Mouse (Mus musculus): ENCODE measurements around the gene Ampd1. TPM values are rescaled to one million over a fixed set of nuclear protein-coding genes. Genes with fewer than 3 reads are reported as not detected.

Ampd1 gene
- polyA plus RNA-seq, 1 experiment: not detected

GRCm38 (mm10) chr3:103142366-103142765, 68.6 kb downstream of the Ampd1 start:
- no peak for TF ChIP-seq CTCF (IDR thresholded peaks at IDR 0.05; ENCODE audit: extremely low read depth, insufficient read depth, low read length)
- no peak for TF ChIP-seq POLR2A (IDR thresholded peaks at IDR 0.05; ENCODE audit: extremely low read depth, insufficient read depth, low read length)
- Histone ChIP-seq H3K4me3 (ENCODE audit: insufficient read depth, low read length) (no peak overlapping the region), H3K27ac (ENCODE audit: insufficient read depth, low read length) (no peak overlapping the region), H3K4me1 (ENCODE audit: control insufficient read depth, insufficient read depth, low read length) (no peaks in the 10 kb centered on the region)

- TF ChIP-seq CTCF (IDR thresholded peaks at IDR 0.05; ENCODE audit: extremely low read depth, insufficient read depth, low read length) (no peak), POLR2A (IDR thresholded peaks at IDR 0.05; ENCODE audit: extremely low read depth, insufficient read depth, low read length) (no peak)
Observed at GRCm38 (mm10) chr3:103145336-103145735, 71.5 kb downstream of the Ampd1 start.

GRCm38 (mm10) chr3:103145791-103146190, 72.0 kb downstream of the Ampd1 start:
- Histone ChIP-seq H3K4me1 (ENCODE audit: control insufficient read depth, insufficient read depth, low read length) (no peaks in the 10 kb centered on the region), H3K27ac (ENCODE audit: insufficient read depth, low read length) (no peak overlapping the region), H3K4me3 (ENCODE audit: insufficient read depth, low read length) (no peak overlapping the region)
- TF ChIP-seq POLR2A (IDR thresholded peaks at IDR 0.05; ENCODE audit: extremely low read depth, insufficient read depth, low read length) (no peak), CTCF (IDR thresholded peaks at IDR 0.05; ENCODE audit: extremely low read depth, insufficient read depth, low read length) (no peak)

More at GRCm38 (mm10) chr3:103145336-103145735, 71.5 kb downstream of the Ampd1 start:
- Histone ChIP-seq H3K4me1 (ENCODE audit: control insufficient read depth, insufficient read depth, low read length) (no peaks in the 10 kb centered on the region), H3K4me3 (ENCODE audit: insufficient read depth, low read length) (no peak overlapping the region), H3K27ac (ENCODE audit: insufficient read depth, low read length) (no peak overlapping the region)

GRCm38 (mm10) chr3:103146330-103147166, 72.7 kb downstream of the Ampd1 start:
- H3K4me1 ChIP-seq (ENCODE audit: control insufficient read depth, insufficient read depth, low read length): no peaks in the 10 kb centered on the region
- no peak overlapping the region for H3K27ac ChIP-seq (ENCODE audit: insufficient read depth, low read length)
- TF ChIP-seq POLR2A (IDR thresholded peaks at IDR 0.05; ENCODE audit: extremely low read depth, insufficient read depth, low read length): no peak
- no peak for TF ChIP-seq CTCF (IDR thresholded peaks at IDR 0.05; ENCODE audit: extremely low read depth, insufficient read depth, low read length)
- no peak overlapping the region for H3K4me3 ChIP-seq (ENCODE audit: insufficient read depth, low read length)

- H3K27ac ChIP-seq (ENCODE audit: insufficient read depth, low read length): no peak overlapping the region
- no peak overlapping the region for H3K4me3 ChIP-seq (ENCODE audit: insufficient read depth, low read length)
- no peak for TF ChIP-seq POLR2A (IDR thresholded peaks at IDR 0.05; ENCODE audit: extremely low read depth, insufficient read depth, low read length)
- no peak for TF ChIP-seq CTCF (IDR thresholded peaks at IDR 0.05; ENCODE audit: extremely low read depth, insufficient read depth, low read length)
- H3K4me1 ChIP-seq (ENCODE audit: control insufficient read depth, insufficient read depth, low read length): no peaks in the 10 kb centered on the region
Observed at GRCm38 (mm10) chr3:103147775-103148174, 74.0 kb downstream of the Ampd1 start.

GRCm38 (mm10) chr3:103148941-103149340, 75.1 kb downstream of the Ampd1 start:
- Histone ChIP-seq H3K27ac (ENCODE audit: insufficient read depth, low read length) (no peak overlapping the region), H3K4me1 (ENCODE audit: control insufficient read depth, insufficient read depth, low read length) (no peaks in the 10 kb centered on the region), H3K4me3 (ENCODE audit: insufficient read depth, low read length) (no peak overlapping the region)
- TF ChIP-seq POLR2A (IDR thresholded peaks at IDR 0.05; ENCODE audit: extremely low read depth, insufficient read depth, low read length): no peak
- no peak for TF ChIP-seq CTCF (IDR thresholded peaks at IDR 0.05; ENCODE audit: extremely low read depth, insufficient read depth, low read length)

Other genes starting within 250 kb of the Ampd1 start
- gene Sycp1, start 137.9 kb upstream of the Ampd1 start, polyA plus RNA-seq (2012; rRNA removed): not detected in 2 replicates
- not detected in 2 replicates for gene Nr1h5, start 109.9 kb upstream of the Ampd1 start, polyA plus RNA-seq (2012; rRNA removed)
- gene Sike1, start 78.3 kb upstream of the Ampd1 start, polyA plus RNA-seq (2012; rRNA removed): 35.4 and 35.5 TPM in 2 replicates
- 70.7 and 74.2 TPM in 2 replicates for gene Csde1, start 53.6 kb upstream of the Ampd1 start, polyA plus RNA-seq (2012; rRNA removed)
- gene Nras, start 15.7 kb upstream of the Ampd1 start, polyA plus RNA-seq (2012; rRNA removed): 32.6 and 35.1 TPM in 2 replicates
- gene Dennd2c, start 28.6 kb downstream of the Ampd1 start, polyA plus RNA-seq (2012; rRNA removed): 0.33 and 0.44 TPM in 2 replicates
- 116 and 120 TPM in 2 replicates for gene Bcas2, start 97.6 kb downstream of the Ampd1 start, polyA plus RNA-seq (2012; rRNA removed)
- 16.5 and 16.8 TPM in 2 replicates for gene Trim33, start 205.3 kb downstream of the Ampd1 start, polyA plus RNA-seq (2012; rRNA removed)

Data from cortical plate, adult 2 months (tissue).